Mouse (Mus musculus) left cerebral cortex, adult 2 months (tissue): ENCODE measurements at regions not wholly inside any gene's neighbourhood (a gene's known extent, or its start where the extent isn't known, plus 50 kb on each side); places are given as distances from the start of the nearest gene placed in this dataset.

Experiments
- DNase-seq, 2 experiments: peaks; one replicate each; pipeline ENCODE4 v3.0.0; 2021 to 2022; ENCODE audit warnings: low spot score in 2 of 2, mixed read lengths in 1 of 2; ENCODE audit errors: extremely low spot score in 1 of 2
- H3K27ac ChIP-seq: fragments of 200-600 bp; 2 replicates; pipeline ENCODE4 v1.8.1; 2022
- H3K4me3 ChIP-seq: fragments of 200-600 bp; 2 replicates; pipeline ENCODE4 v1.8.1; 2022
- CTCF ChIP-seq: fragments of 200-600 bp; IDR thresholded peaks from 2 replicates; pipeline ENCODE4 v1.8.1; 2022; ENCODE audit warnings: antibody characterized with exemption, mild to moderate bottlenecking, moderate library complexity
- intact Hi-C: fragments of 180-260 bp; cut with DNase I; formaldehyde crosslinking; loops from one replicate; pipeline ENCODE4 v1.15.1; 2025

- no peak for TF ChIP-seq CTCF
- DNase-seq, result no peak
- intact Hi-C loops, result no loop called here
- H3K27ac ChIP-seq, result no peak overlapping the region
- H3K4me3 ChIP-seq, result no peak overlapping the region
Observed at GRCm38 (mm10) chr1:76373931-76374330, 827.9 kb downstream of the Slc4a3 start.

GRCm38 (mm10) chr1:76378154-76378553 lies 832.1 kb downstream of the Slc4a3 start:
- intact Hi-C loops, result no loop called here
- no peak for TF ChIP-seq CTCF
- DNase-seq, result no peak

GRCm38 (mm10) chr1:76392536-76392935 lies 846.5 kb downstream of the Slc4a3 start:
- Histone ChIP-seq H3K4me3 (no peak overlapping the region), H3K27ac (no peak overlapping the region)
- no peak for DNase-seq
- no peak for TF ChIP-seq CTCF
- intact Hi-C loops, result no loop called here

More at GRCm38 (mm10) chr1:76378154-76378553, 832.1 kb downstream of the Slc4a3 start:
- Histone ChIP-seq H3K4me3 (no peak overlapping the region), H3K27ac (no peak overlapping the region)

- no peak for TF ChIP-seq CTCF
Observed at GRCm38 (mm10) chr1:76394038-76394437, 848.0 kb downstream of the Slc4a3 start.

GRCm38 (mm10) chr1:76402854-76403253 lies 856.8 kb downstream of the Slc4a3 start:
- intact Hi-C loops, result no loop called here
- no peak for DNase-seq
- Histone ChIP-seq H3K27ac (no peak overlapping the region), H3K4me3 (no peak overlapping the region)
- TF ChIP-seq CTCF, result no peak

More at GRCm38 (mm10) chr1:76394038-76394437, 848.0 kb downstream of the Slc4a3 start:
- H3K27ac ChIP-seq, result no peak overlapping the region
- no peak for DNase-seq
- intact Hi-C loops, result no loop called here
- H3K4me3 ChIP-seq, result no peak overlapping the region

- DNase-seq, result no peak
- TF ChIP-seq CTCF, result no peak
- H3K27ac ChIP-seq, result no peak overlapping the region
- no peak overlapping the region for H3K4me3 ChIP-seq
- intact Hi-C loops, result no loop called here
Observed at GRCm38 (mm10) chr1:76404003-76404402, 857.9 kb downstream of the Slc4a3 start.

- no peak for DNase-seq
- Histone ChIP-seq H3K27ac (no peak overlapping the region), H3K4me3 (no peak overlapping the region)
- intact Hi-C loops, result no loop called here
- TF ChIP-seq CTCF, result no peak
Observed at GRCm38 (mm10) chr1:76410813-76411212, 864.7 kb downstream of the Slc4a3 start.

GRCm38 (mm10) chr1:76420525-76420924 lies 874.5 kb downstream of the Slc4a3 start:
- no peak for DNase-seq
- intact Hi-C loops, result loop anchor here (10.0 kb wide), 2 partner anchors 496 to 546 kb away; no protein-coding TSS in a partner anchor
- Histone ChIP-seq H3K4me3 (no peak overlapping the region), H3K27ac (no peak overlapping the region)
- TF ChIP-seq CTCF, result no peak

GRCm38 (mm10) chr1:76427439-76427838 lies 881.4 kb downstream of the Slc4a3 start:
- Histone ChIP-seq H3K27ac (peak overlapping the region; percentile 69), H3K4me3 (no peak overlapping the region)
- TF ChIP-seq CTCF, result no peak
- intact Hi-C loops, result loop anchor here (2.0 to 10.0 kb wide), 7 partner anchors 55 to 1090 kb away; partner anchors contain the start of gene Epha4
- peak; percentile 58 to 59 for DNase-seq

GRCm38 (mm10) chr1:76430041-76430610 lies 884.1 kb downstream of the Slc4a3 start:
- H3K27ac ChIP-seq, result no peak overlapping the region
- DNase-seq, result no peak
- H3K4me3 ChIP-seq, result no peak overlapping the region
- TF ChIP-seq CTCF, result no peak
- intact Hi-C loops, result no loop called here

- no peak for TF ChIP-seq CTCF
Observed at GRCm38 (mm10) chr1:76433481-76433941, 887.4 kb downstream of the Slc4a3 start.

GRCm38 (mm10) chr1:76450539-76451214 lies 904.6 kb downstream of the Slc4a3 start:
- H3K4me3 ChIP-seq, result no peak overlapping the region
- H3K27ac ChIP-seq, result no peak overlapping the region
- intact Hi-C loops, result no loop called here
- no peak for TF ChIP-seq CTCF
- DNase-seq, result no peak

More at GRCm38 (mm10) chr1:76433481-76433941, 887.4 kb downstream of the Slc4a3 start:
- H3K27ac ChIP-seq, result no peak overlapping the region
- H3K4me3 ChIP-seq, result no peak overlapping the region
- no peak for DNase-seq
- intact Hi-C loops, result no loop called here

GRCm38 (mm10) chr1:76453160-76453710 lies 907.2 kb downstream of the Slc4a3 start:
- no peak for DNase-seq
- Histone ChIP-seq H3K27ac (no peak overlapping the region), H3K4me3 (no peak overlapping the region)
- no peak for TF ChIP-seq CTCF
- intact Hi-C loops, result no loop called here
